Mouse (Mus musculus) testis, postnatal 10 days (tissue): ENCODE results near the gene Btbd35f11.
"Not testable (repeated sequence)": the region's sequence is repeated elsewhere in the genome, so short reads cannot be mapped to it uniquely, and the experiment has no call there.

Experiments
- DNase-seq: peaks from one replicate; pipeline ENCODE4 v3.0.0; 2021; ENCODE audit warnings: low spot score

The Btbd35f11 gene

DNA sequence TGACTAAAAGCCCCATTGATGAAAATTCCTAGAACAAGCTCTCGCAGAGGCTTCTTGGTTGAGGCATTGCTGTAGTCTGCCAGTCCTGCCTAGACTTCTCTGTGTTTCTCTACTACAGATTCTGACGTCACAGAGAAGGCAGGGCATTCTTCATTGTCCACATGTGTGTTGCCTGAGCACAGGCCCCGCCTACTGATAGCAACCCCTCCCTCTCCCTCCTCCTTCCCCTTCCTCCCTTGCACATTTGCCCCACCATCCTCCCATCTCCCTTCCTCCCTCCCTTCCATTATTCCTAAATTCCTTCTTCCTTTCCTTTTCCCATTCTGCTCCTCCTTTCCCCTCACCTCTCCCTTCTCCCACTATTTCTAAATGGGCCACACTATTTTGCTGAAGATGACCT lies at the start of gene Btbd35f11:
Gene Btbd35f11 (minus strand): TSS at position 101 of the 400 bp plus-strand sequence.
- not testable (repeated sequence) for DNase-seq

DNA sequence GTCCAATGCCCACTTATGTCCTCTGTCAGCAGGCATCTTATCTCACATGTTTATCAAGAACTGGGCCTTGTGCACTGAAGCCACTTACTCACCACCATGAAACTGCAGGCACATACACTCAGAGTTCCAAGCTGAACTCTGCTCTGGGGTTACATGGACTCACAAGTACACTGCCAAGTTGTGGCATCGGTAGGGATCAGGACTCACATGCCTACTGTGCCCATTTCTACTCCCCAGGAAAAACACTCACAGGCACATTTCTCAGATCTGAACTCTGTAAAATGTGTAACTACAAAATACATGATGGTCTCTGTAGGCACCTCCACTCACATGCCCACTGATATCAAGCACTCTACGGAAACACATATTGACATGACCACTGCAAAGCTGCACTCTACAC lies 33.5 kb downstream of the Btbd35f11 start:
- DNase-seq: not testable (repeated sequence)
